Mouse (Mus musculus) CH12F3 (cell line): ENCODE results near the gene Hmga1b.
"Not testable (repeated sequence)": the region's sequence is repeated elsewhere in the genome, so short reads cannot be mapped to it uniquely, and the experiment has no call there.

ENCODE experiments used
- in situ Hi-C: fragments of 300-500 bp; cut with MboI; formaldehyde crosslinking; loops from 2 replicates; pipeline ENCODE4 v1.14.3; 2020; ENCODE audit warnings: low sequenced_read_pairs

Hmga1b gene

DNA sequence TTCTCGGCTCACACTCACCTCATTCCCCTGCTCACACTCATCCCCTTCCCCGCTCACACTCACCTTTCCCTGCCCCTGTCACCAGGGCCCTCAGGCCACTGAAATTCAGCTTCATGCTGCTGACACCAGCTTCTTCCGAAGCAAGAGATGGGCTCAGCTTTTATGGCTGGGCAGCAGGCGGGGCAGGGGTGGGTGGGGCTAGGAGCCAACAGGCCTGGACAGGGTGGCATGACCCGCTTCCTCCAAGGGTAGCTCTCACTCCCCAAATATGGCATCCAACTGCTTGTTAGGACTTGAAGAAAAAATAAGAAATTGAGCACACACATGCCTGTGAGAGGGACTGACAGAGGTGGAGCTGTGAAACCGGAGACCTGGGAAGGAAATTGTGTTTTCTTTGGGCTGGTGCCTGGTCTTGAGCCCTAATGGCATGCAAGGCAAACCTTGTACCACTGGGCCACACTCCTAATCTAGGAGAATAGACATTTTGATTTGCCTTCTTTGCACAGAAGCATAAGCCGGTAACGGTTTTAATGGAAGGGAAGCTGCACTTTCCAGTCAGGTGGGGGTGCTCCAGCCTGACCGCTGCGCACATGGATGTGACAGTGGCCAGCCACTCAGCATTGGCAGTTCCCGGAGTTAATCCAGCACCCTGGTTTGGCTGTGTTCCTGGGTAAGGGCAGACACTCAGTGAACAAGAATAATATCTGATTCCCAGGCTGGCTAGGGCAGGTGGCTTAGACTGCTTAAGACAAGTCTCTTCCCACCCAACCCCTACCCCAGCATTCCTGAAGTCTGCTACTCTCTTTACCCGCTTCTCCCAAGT is 30.5 kb upstream of the Hmga1b start, which contains the start of gene Cbr2:
Gene Cbr2, minus strand, starts transcription at position 257 of the 823 bp plus-strand sequence.
- in situ Hi-C loops, result no loop called here

GRCm38 (mm10) chr11:120733521-120733920 is 29.1 kb upstream of the Hmga1b start:
- in situ Hi-C loops, result no loop called here

GRCm38 (mm10) chr11:120736424-120736823 is 26.2 kb upstream of the Hmga1b start:
- in situ Hi-C loops, result no loop called here

GRCm38 (mm10) chr11:120740981-120741380 is 21.6 kb upstream of the Hmga1b start:
- in situ Hi-C loops, result no loop called here

GRCm38 (mm10) chr11:120744121-120744701 is 18.4 kb upstream of the Hmga1b start:
- in situ Hi-C loops, result no loop called here

DNA sequence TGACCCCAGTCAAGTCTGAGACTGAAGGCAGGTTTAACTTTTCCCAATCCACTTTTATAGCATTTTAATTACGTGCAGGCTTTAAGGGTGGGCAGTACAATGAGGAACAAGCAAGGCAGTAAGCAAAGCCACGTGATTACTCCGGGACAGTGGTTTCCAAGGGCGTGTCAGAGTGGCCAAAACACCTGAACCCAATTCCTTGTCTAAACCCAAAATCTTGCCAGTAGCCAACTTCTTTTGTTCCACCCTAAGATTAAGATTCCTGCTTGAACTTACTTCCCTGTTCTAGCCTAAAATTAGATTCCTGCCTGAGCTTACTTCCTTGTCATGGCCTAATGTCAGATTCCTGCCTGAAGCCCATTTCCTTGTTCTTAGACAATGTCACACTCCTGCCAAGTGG is 14.6 kb upstream of the Hmga1b start:
- in situ Hi-C loops, result no loop called here

DNA sequence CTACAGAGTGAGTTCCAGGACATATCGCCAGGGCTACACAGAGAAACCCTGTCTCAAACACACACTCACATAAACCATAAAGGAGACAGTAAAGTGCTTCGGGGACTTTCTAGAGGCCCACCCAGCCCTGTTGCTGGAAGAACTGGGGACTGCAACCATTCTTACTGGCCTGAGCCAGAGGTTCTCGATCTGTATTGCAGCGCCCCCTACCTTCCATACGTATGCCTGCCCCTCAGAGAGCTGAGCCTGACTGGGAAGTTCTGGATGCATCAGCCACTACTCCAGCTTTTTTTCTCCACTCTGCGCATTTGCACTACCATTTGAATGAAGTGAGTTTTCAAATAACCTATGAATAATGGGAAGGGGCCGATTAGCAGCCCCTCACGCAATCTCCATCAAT is 13.2 kb upstream of the Hmga1b start:
- in situ Hi-C loops, result no loop called here

DNA sequence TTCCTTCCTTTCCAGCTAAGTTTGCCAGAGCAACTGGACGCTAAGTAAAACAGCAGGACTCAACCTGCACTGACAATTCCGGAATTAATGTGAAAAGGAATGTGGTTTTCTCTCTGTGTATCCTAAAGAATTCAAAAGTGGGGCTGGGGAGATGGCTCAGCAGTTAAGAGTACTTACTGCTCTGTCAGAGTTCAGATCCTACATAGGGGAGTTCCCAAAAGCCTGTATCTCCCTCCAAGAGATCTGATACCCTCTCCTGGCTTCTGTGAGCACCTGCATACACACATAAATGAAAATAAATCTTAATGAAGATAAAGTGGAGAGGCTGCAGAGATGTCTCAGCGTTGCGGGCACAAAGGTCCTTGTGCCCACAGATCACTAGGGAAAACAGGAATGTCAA is 11.0 kb upstream of the Hmga1b start:
- in situ Hi-C loops, result no loop called here

- in situ Hi-C loops, result no loop called here
Observed at GRCm38 (mm10) chr11:120760236-120760635, 2.4 kb upstream of the Hmga1b start.

- in situ Hi-C loops, result no loop called here
Observed at GRCm38 (mm10) chr11:120761811-120762671, 553 bp upstream of the Hmga1b start.

DNA sequence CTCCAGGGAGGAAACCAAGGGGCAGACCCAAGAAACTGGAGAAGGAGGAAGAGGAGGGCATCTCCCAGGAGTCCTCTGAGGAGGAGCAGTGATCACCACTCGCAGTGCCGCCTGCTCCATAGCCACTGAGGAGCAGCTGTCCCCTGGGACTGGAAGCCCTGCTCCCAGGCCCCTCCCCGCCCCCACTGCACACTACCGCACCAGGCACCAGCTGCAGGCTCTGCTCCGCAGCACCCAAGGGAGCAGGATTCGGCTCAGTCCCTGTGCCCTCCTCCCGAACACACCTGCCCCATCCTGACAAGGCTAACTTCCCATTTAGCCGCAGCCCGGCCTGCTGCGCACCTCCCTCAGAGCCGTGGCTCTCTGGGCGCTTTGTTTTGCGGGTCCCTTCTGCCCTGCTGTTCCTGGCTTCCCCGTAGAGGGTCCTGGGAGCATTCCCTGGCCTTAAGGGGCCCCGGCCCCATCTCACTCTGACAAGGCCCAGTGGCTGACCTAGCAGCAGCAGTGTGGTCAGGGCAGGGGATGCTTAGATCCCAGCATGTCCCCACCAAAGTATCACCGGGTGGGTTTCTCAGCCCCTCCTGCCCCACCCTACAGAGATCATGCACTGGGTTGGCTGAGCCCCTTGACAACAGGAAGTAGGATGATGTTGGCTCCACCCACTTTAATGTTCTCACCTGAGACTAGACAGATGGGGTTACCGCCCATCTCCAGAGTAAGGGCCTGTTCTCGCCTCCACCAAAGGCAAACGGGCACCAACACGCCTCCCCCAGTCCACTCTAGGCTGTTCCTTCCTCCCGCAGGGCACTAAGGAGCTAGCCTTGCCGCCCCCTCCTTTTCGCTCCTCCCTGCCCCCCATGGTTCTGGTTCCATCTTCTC is 766 bp downstream of the Hmga1b start:
- in situ Hi-C loops, result not testable (repeated sequence)

GRCm38 (mm10) chr11:120767023-120767422 is 4.4 kb downstream of the Hmga1b start:
- in situ Hi-C loops, result not testable (repeated sequence)

GRCm38 (mm10) chr11:120768206-120768605 is 5.6 kb downstream of the Hmga1b start:
- in situ Hi-C loops, result no loop called here

DNA sequence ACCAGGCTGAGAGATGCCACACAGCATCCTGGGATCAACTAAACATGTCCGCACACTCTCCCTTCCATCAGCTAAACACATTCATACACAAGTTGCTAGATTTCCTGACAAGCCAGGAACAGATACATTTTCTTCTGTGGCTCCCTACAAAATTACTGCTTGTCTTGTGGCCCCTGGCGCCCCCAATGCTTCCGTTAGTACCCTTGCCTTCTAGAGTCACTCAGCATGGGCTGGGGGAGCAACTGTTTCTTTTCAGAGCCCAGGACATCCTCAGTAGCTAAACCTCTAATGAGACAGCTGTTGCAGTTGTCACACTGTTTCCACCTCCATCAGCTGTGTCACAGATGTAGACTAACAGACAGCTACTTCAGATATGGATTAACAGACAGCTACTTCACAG is 10.2 kb downstream of the Hmga1b start:
- in situ Hi-C loops, result no loop called here

DNA sequence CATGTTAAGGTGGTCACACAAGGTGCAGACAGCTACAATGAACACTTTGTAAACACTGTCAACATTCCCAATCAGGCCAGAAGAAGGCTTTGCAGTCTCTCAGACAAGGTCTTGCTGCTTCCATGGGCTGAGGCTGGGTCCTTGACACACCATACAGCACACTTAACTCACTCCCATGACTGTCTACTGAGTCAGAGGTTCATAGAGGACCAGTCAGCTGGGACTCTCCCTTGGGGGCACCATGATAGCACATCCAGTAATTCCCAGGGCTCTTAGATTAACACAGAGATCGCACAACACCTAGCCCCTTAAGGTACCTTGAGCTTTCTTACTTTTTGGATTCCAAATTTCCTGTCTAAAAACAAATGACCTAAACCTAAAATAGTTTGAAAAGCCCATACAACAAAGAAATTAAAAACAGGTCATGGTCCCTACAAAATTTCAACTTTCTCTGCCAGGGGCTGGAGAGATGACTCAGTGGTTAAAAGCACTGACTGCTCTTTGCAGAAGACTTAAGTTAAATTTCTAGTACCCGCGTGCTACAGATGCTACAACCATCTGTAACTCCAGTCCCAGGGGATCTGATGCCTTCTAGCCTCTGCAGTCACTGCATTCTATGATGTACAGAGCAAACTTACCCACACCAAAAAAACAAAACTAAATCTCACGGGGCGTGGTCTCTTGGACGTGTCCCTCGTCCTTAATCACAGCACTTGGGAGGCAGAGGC is 11.0 kb downstream of the Hmga1b start:
- in situ Hi-C loops, result no loop called here

DNA sequence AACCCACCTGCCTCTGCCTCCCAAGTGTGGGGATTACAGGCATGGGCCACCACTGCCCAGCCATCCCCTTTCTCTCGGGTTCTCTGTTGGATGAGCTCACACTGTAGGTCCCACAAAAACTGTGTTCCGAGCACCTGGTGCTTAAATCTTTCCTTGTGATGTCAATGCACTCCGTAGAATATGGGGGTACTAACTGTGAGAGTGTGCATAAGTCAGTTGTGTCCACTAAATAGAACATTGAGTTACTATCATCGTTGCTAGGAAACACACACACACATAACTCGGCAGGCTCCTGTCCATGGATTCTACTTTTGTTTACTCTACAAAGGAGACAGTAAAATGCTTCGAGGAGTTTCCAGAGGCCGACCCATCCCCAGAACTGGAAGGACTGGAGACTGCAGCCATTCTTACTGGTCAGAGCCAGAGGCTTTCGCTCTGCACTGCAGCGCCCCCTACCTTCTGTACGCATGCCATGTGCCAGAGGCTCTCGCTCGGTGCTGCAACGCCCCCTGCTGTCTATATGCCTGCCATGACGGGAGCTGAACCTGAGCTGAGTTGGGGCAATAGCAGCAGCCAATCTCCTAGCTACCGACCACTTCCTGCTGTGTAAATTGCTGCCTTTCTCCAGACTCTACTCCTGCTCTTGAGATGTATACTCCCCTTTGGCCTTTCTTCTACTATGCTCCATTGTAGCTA is 13.3 kb downstream of the Hmga1b start:
- in situ Hi-C loops, result no loop called here

- in situ Hi-C loops, result no loop called here
Observed at GRCm38 (mm10) chr11:120777123-120777522, 14.5 kb downstream of the Hmga1b start.

DNA sequence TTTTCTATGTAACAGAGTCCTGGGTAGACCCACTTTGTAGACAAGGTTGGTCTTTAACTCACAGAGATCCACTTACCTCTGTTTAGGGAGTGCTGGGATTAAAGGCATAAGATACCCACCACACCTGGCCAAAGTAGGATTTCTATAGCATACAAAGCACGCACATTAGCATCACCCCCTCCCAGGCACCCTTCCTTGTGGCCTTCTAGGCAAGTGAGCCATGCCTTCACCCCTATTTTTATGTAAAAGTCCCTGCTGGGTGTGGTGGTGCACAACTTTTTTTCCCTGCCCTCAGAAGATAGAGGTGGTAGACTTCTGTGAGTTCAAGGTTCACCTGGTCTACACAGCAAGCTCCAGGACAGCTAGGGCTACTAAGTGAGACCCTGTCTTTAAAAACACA is 17.3 kb downstream of the Hmga1b start:
- in situ Hi-C loops, result no loop called here

DNA sequence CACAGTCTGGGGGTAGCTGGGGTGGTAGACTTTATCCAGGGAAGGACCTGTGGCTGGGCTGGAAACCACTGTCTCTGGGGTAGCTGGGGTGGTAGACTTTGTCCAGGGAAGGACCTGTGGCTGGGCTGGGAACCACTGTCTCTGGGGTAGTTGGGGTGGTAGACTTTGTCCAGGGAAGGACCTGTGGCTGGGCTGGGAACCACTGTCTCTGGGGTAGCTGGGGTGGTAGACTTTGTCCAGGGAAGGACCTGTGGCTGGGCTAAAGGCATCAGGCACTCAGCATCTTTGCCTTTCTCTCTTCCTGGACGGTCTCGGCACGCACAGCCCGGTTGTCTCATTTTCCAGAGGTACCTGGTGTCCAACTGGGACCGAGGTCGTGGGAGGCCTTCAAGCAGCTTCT is 18.8 kb downstream of the Hmga1b start:
- in situ Hi-C loops, result not testable (repeated sequence)
